Mouse (Mus musculus) left cerebral cortex, postnatal 4 days (tissue): ENCODE measurements around the gene Dlec1. TPM values are rescaled to one million over a fixed set of nuclear protein-coding genes. Genes with fewer than 3 reads are reported as not detected.

Experiments used
- DNase-seq: peaks from one replicate; pipeline ENCODE4 v3.0.0-alpha.2; 2022
- intact Hi-C: fragments of 180-260 bp; cut with DNase I; formaldehyde crosslinking; loops from one replicate; pipeline ENCODE4 v1.15.1; 2025
- total RNA-seq, 2 experiments: library from RNA; stranded (reverse); gene quantifications; 2 replicates each; pipeline ENCODE4 v1.2.3; 2021

The Dlec1 gene
- total RNA-seq, 2 experiments from 2014 or later, result 0.82 to 2.6 TPM

DNA sequence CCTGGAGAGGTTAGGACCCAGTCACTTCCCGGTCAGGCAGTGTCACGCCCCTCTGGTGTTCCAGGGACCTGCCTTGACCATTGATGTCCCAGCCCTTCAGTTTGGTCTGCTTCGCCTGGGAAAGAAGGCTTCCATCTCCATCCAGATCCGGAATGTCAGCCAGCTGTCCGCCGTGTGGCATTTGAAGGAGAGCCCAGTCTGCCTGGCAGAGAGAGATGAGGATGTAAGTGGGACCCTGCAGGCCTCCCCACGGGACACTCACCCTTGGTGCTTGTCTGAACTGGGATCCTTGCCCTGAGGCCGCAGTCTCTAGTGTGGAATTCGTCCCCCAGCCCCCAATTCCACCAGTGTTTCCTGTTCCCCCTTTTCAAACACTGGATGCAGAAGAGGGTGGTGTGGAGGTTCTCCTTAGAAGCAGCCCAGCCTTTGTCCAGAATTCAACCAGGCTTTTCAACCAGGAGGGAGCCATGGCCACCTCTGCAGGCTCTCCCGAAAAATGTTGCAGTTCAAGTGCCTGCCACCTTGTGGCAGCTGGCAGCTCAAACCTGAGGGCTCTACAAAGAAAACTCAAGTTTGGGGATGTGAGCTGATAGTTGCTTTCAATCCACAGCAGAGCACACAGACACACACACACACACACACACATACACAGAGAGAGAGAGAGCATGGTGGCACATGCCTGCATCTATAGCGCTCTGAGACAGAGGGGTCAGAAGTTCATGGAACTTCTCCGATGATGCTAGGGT, 26.3 kb downstream of the Dlec1 start:
- no peak for DNase-seq
- intact Hi-C loops, result no loop called here

GRCm38 (mm10) chr9:119130692-119131091, 28.4 kb downstream of the Dlec1 start:
- intact Hi-C loops, result no loop called here
- DNase-seq, result no peak

DNA sequence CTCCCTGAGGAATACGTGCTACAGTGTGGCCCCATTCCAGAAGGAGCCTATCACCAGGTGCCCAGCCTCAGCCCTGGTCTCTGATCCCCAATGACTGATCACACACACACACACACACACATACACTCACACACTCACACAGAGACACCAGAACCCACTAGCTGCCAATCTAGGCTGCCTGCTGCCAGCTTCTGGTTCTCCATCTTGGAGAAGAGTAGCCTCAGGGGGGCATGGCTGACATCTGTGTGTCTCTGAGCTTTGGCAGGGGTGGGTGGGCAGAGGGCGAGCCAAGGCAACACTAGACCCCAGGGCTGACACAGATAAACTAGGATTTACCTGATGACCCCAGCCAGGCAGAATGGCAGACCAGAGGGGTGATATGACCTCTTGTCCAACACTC, 36.6 kb downstream of the Dlec1 start:
- peak; percentile 62 for DNase-seq
- intact Hi-C loops, result no loop called here

DNA sequence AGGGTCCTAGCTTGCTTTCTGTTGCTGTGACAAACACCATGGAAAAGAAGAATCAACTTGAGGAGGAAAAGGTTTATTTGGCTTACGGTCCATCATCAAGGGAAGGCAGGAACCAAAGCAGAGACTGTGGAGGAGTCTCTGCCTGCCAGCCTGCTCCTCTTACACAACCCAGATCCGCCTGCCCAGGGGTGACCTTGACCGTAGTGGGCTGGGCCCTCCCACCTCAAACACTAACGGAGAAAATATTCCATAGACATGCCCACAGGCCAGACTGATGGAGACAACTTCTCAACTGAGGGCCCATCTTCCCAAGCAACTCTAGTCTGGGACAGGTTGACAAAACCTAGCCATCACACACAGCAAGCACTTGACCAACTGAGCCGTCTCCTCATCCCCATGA, 39.8 kb downstream of the Dlec1 start:
- DNase-seq, result no peak
- intact Hi-C loops, result no loop called here

GRCm38 (mm10) chr9:119143372-119143771, 41.1 kb downstream of the Dlec1 start:
- intact Hi-C loops, result no loop called here
- DNase-seq, result no peak

GRCm38 (mm10) chr9:119144696-119145095, 42.4 kb downstream of the Dlec1 start:
- intact Hi-C loops, result no loop called here
- DNase-seq, result peak; percentile 95

DNA sequence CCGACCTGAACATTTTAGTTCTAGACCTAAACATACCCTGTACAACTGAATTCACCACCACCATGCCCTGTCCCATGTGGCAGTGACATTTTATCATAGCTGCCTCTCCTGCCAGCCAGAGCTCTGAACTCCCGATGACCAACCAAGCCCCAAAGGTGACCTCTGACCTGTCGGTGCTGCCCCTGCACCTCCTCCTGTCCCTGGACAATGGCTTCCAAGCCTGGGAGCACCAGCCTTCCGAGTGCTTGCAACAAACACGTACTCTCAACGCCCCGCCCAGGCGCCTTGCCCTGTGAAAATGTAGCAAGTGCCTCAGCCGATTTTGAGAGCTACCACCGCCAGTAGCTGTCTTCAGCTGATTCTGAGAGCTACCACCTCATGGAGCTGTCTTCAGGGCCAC, 42.9 kb downstream of the Dlec1 start:
- intact Hi-C loops, result no loop called here
- no peak for DNase-seq

DNA sequence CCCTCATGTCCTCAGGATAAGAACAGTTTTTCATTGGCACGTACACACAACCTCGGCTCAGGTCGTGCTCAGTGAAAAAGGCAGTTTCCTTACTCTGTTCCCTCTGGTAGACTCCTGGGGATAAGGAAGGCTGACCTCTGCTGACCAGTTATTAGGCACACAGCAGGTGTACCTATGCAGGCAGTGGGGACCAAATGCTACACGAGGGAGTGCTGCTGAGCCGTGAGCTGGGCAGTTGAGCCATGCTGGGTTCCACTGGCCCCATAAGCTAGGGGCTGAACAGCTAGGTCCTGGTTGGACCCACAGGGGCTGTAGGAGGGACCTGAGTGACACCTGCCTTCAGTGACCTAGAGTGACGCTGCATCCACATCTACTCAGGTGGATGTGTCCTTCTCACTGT, 43.4 kb downstream of the Dlec1 start:
- DNase-seq, result no peak
- intact Hi-C loops, result no loop called here

DNA sequence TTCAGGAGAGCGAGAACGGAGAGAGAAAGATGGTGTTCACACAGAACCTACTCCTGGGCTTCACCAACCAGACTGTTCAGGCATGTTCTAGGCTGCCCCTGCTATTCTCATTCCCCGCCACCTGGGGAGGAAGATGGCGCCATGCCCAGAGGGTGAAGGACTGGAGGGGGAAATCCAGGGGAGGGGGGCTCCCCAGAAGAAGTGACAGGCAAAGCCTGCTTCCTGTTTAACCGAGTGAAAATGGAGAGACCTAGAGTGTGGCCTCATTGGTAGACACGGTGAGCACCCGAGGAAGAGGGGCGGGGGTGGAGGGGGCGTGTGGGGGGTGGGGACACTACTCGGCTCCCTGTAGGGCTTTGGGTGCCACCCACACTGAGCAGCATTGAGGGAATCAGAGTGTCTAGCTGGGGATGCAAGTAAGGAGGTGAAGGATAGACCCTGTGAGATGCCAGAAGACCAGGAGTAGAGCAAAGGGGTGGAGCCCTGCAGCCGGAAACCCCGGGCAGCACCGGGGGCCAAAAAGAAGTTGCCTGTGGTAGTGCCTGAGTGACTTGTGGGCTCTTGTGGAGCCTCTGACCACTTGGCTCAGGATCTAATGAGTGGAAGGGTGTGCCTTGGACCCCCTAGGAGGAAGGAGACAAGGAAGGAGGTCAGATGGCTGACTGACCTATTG, 44.0 kb downstream of the Dlec1 start:
- intact Hi-C loops, result no loop called here
- DNase-seq, result no peak

DNA sequence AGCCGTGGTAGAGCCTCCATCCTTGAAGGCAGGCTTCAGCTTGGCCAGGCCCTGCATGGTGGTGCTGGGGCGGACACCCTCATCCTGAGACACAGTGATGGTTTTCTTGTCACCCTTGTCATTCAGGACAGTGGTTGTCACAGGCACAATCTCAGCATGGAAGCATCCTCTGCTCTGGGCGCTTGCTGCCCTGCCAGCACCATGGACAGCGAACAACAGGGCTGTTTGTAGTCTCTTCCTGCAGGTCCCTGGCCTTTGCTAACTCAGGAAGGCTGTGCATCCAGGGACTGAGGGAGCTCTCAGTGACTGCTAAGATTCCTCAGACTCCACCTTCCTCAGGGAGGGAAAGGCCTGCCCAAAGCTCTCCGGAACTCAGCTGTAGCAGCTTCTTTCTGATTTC, 47.3 kb downstream of the Dlec1 start:
- no peak for DNase-seq
- intact Hi-C loops, result no loop called here

GRCm38 (mm10) chr9:119151751-119152150, 49.5 kb downstream of the Dlec1 start:
- DNase-seq, result no peak
- intact Hi-C loops, result no loop called here

DNA sequence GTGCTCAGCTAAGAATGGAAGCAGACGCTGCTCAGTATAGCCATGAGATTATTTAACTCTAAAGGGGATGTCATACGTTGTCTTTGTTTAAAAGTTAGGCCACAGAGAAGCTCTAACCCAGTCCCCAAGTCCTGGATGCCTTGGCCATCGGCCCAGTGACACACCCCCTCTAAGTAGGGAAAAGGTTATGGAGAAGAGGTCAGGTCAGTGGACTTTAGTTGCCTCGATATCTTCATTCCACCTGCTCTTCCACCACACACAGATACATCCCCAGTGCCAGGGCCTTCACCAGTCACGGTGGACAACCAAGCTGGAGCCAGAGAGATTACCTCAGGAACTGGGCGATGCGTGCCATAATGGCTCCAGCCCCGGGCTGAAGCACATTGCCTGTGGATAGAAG, 53.1 kb downstream of the Dlec1 start:
- intact Hi-C loops, result no loop called here
- DNase-seq, result no peak

GRCm38 (mm10) chr9:119155826-119156225, 53.5 kb downstream of the Dlec1 start:
- intact Hi-C loops, result no loop called here
- peak; percentile 63 for DNase-seq

DNA sequence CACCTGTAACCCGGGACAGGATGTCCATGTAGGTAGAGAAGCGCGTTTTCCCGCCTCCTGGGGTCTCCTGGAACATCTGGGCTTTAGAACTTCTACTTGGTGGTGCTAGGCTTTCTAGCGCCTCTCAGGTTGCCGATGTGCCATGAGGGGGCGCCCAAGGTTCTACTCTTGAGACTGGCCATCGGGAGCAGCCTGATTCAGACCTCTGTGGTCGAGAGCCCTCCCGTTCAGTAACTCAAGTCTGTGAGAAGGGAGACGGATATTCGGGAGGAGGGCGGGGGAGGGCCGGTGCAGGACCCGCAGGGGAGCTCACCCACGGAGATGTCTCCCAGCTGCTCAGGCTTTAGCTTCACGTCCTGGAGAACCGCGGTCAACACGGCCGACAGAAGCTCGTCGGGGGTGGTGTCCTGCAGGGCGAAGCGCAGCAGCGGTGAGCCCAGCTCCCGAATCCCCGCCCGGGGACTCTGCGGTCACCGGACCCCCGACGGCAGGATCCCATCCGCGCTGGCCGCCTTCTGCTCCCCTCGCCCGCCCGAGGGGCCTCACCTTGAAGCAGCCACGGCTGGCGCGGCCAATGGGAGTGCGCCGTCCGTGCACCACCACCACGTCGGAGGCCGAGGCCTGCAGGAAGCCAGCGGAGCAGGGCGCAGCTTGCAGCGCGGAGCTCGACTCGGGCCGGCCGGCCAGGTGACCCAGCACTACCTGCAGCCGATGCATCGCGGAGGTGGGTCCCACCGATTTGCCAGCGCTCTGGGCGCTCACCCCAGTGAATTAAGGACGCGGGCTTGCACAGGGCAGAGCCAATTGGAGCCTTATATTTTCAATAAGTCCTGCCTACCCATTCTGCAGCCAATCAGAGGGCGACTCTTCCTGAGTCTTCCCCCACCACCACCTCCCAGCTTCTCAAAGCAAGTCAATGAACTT, 54.3 kb downstream of the Dlec1 start, which contains the start of gene Acaa1b:
TSS of gene Acaa1b (minus strand) at position 816 of the 924 bp plus-strand sequence.
- intact Hi-C loops, result no loop called here
- DNase-seq, result peak; percentile 87

GRCm38 (mm10) chr9:119158861-119159260, 56.6 kb downstream of the Dlec1 start, which contains the start of gene Gm47289:
Gene Gm47289 (plus strand): TSS chr9:119159161.
- intact Hi-C loops, result no loop called here
- DNase-seq, result no peak

- DNase-seq, result no peak
- intact Hi-C loops, result no loop called here
Measured at GRCm38 (mm10) chr9:119160689-119161088, 58.4 kb downstream of the Dlec1 start.

GRCm38 (mm10) chr9:119164743-119165142, 62.5 kb downstream of the Dlec1 start:
- no peak for DNase-seq
- intact Hi-C loops, result no loop called here

DNA sequence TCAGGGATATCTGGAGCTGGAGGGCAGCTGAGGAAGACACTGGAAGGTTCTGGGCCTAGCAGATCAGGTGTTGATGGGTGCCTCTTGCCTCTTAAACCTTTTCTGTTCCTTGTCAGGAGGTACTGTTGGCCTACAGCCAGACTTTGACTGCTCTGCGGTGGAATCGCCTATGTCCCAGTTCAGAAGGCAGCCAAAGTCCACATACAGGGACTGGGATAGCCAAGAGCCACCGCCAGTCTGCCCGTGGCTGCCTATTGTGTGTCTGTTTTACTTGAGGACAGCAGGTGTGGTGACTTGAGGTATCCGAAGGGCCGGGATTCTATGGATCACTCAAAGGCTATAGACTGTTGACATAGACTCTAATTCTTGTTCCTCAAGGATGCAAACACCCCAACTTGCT, 63.3 kb downstream of the Dlec1 start:
- DNase-seq, result no peak

GRCm38 (mm10) chr9:119167608-119168007, 65.3 kb downstream of the Dlec1 start:
- no peak for DNase-seq
- intact Hi-C loops, result no loop called here

More for the DNA sequence above, 63.3 kb downstream of the Dlec1 start:
- intact Hi-C loops, result no loop called here

DNA sequence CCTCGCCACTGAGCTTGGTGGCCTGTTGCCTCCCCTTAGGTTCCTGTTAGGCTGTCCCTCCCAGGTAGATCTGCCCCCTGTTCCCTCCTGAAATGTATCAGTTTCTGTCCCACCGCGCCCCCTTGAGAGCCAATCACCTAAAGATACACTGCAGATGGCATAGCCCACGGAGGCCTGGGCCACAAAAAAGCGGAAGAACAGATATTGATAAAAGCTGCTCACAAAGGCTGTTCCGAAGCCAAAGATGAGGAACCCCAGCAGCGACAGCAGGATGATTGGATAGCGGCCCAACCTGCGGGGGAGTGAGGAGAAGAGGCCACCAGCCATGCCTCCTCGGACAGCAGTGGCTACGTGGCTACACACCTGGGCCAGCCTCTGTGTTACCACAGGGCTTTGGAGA, 77.0 kb downstream of the Dlec1 start:
- intact Hi-C loops, result no loop called here
- no peak for DNase-seq

DNA sequence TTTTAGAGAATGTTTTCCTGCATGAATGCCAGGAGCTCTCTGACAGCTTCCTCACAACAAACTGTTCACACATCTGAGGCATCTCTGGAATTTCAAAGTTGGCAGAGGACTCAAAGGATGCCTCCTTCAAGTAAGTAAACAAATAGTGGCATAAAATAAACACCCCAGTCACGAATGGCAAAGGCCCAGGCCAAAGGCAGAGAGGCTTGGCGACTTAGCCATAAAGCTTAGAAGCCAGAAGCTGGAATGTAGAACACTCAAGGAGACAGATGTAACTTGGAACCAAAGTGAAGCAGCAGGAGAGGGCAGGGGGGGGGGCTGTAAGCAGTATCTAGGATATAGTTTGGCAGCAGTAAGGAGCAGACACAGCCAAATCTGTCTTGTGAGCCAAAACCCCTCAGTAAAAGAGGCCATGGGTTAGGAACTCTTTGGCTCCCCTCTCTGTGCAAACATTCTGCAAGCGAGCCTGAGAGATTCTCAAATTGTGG, 79.0 kb downstream of the Dlec1 start:
- intact Hi-C loops, result no loop called here
- DNase-seq, result peak; percentile 33
